Mouse (Mus musculus) kidney, adult 10 weeks (tissue): ENCODE data around the gene Gm13289. TPM values are rescaled to one million over a fixed set of nuclear protein-coding genes. Genes with fewer than 3 reads are reported as not detected.

Experiments
- polyA plus RNA-seq: library from polyadenylated mRNA; stranded (reverse); fragments of 350-450 nt; fragmentation: Illumina TruSeq; extraction: RNeasy Lipid Tissue Mini Kit (QIAGEN cat#74804); gene quantifications from one replicate; pipeline ENCODE4 v1.2.3, GENCODE M21; 2014; ENCODE audit warnings: low read depth, low replicate concordance

Gm13289 gene
- not detected for polyA plus RNA-seq

GRCm38 (mm10) chr4:88776622-88777021 is at the start of gene Gm13289:
Gene Gm13289 (plus strand): TSS chr4:88776922.

GRCm38 (mm10) chr4:88754818-88755340 is 21.8 kb upstream of the Gm13289 start, which contains the start of gene Gm13271:
Gene Gm13271 (plus strand): TSS chr4:88754868.

GRCm38 (mm10) chr4:88759610-88760268 is 17.0 kb upstream of the Gm13289 start, which contains the start of gene Gm13283:
Gene Gm13283 (plus strand): TSS chr4:88760119.

GRCm38 (mm10) chr4:88773534-88773933 is 3.2 kb upstream of the Gm13289 start, which contains the start of gene Gm13290:
Gene Gm13290 (plus strand): TSS chr4:88773834.

GRCm38 (mm10) chr4:88779550-88779949 is 2.8 kb downstream of the Gm13289 start, which contains the start of gene Gm13272:
Gene Gm13272 (plus strand): TSS chr4:88779850.

GRCm38 (mm10) chr4:88781831-88782230 is 5.1 kb downstream of the Gm13289 start, which contains the start of gene Ifnz:
Gene Ifnz (plus strand): TSS chr4:88782131.

GRCm38 (mm10) chr4:88785409-88785808 is 8.7 kb downstream of the Gm13289 start, which contains the start of gene Gm13276:
Gene Gm13276 (plus strand): TSS chr4:88785709.

GRCm38 (mm10) chr4:88788402-88788801 is 11.7 kb downstream of the Gm13289 start, which contains the start of gene Gm13277:
Gene Gm13277 (plus strand): TSS chr4:88788632.

GRCm38 (mm10) chr4:88791250-88791649 is 14.5 kb downstream of the Gm13289 start, which contains the start of gene Gm13278:
Gene Gm13278 (plus strand): TSS chr4:88791550.

GRCm38 (mm10) chr4:88793936-88794675 is 17.4 kb downstream of the Gm13289 start, which contains the start of gene Gm13275:
Gene Gm13275 (plus strand): TSS chr4:88794487.

GRCm38 (mm10) chr4:88797097-88797496 is 20.4 kb downstream of the Gm13289 start, which contains the start of gene Gm13279:
Gene Gm13279 (plus strand): TSS chr4:88797397.

GRCm38 (mm10) chr4:88799365-88799764 is 22.6 kb downstream of the Gm13289 start, which contains the start of gene Gm13285:
Gene Gm13285 (plus strand): TSS chr4:88799665.

GRCm38 (mm10) chr4:88802954-88803353 is 26.2 kb downstream of the Gm13289 start, which contains the start of gene Gm13287:
Gene Gm13287 (plus strand): TSS chr4:88803254.

GRCm38 (mm10) chr4:88805231-88805630 is 28.5 kb downstream of the Gm13289 start, which contains the start of gene Gm13288:
Gene Gm13288 (plus strand): TSS chr4:88805531.

GRCm38 (mm10) chr4:88815928-88816327 is 39.2 kb downstream of the Gm13289 start, which contains the start of gene Ifna7:
Gene Ifna7 (plus strand): TSS chr4:88816228.

GRCm38 (mm10) chr4:88819659-88820058 is 42.9 kb downstream of the Gm13289 start, which contains the start of gene Ifna11:
Gene Ifna11 (plus strand): TSS chr4:88819959.

Other genes starting within 250 kb of the Gm13289 start
- not detected for gene Ifna15, start 218.7 kb upstream of the Gm13289 start, polyA plus RNA-seq
- not detected for gene Ifna14, start 205.1 kb upstream of the Gm13289 start, polyA plus RNA-seq
- gene Ifna9, start 184.5 kb upstream of the Gm13289 start, polyA plus RNA-seq = not detected
- gene Ifna12, start 173.5 kb upstream of the Gm13289 start, polyA plus RNA-seq = not detected
- not detected for gene C87499, start 142.5 kb upstream of the Gm13289 start, polyA plus RNA-seq
- not detected for gene Ifna13, start 132.5 kb upstream of the Gm13289 start, polyA plus RNA-seq
- gene Ifna16, start 100.0 kb upstream of the Gm13289 start, polyA plus RNA-seq = not detected
- not detected for gene Ifna2, start 93.0 kb upstream of the Gm13289 start, polyA plus RNA-seq
- not detected for gene Ifnab, start 85.6 kb upstream of the Gm13289 start, polyA plus RNA-seq
- gene Gm26566, start 55.1 kb upstream of the Gm13289 start, polyA plus RNA-seq = not detected
- 132 TPM for gene Klhl9, start 54.5 kb upstream of the Gm13289 start, polyA plus RNA-seq
- gene Gm13271, start 22.1 kb upstream of the Gm13289 start, polyA plus RNA-seq = not detected
- not detected for gene Gm13283, start 16.8 kb upstream of the Gm13289 start, polyA plus RNA-seq
- not detected for gene Gm13290, start 3.1 kb upstream of the Gm13289 start, polyA plus RNA-seq
- gene Gm13272, start 2.9 kb downstream of the Gm13289 start, polyA plus RNA-seq = not detected
- gene Ifnz, start 5.2 kb downstream of the Gm13289 start, polyA plus RNA-seq = not detected
- not detected for gene Gm13276, start 8.8 kb downstream of the Gm13289 start, polyA plus RNA-seq
- gene Gm13277, start 11.7 kb downstream of the Gm13289 start, polyA plus RNA-seq = not detected
- not detected for gene Gm13278, start 14.6 kb downstream of the Gm13289 start, polyA plus RNA-seq
- gene Gm13275, start 17.6 kb downstream of the Gm13289 start, polyA plus RNA-seq = not detected
- not detected for gene Gm13279, start 20.5 kb downstream of the Gm13289 start, polyA plus RNA-seq
- not detected for gene Gm13285, start 22.7 kb downstream of the Gm13289 start, polyA plus RNA-seq
- gene Gm13287, start 26.3 kb downstream of the Gm13289 start, polyA plus RNA-seq = not detected
- not detected for gene Gm13288, start 28.6 kb downstream of the Gm13289 start, polyA plus RNA-seq
- gene Ifna7, start 39.3 kb downstream of the Gm13289 start, polyA plus RNA-seq = not detected
- not detected for gene Ifna11, start 43.0 kb downstream of the Gm13289 start, polyA plus RNA-seq
- not detected for gene Ifna6, start 50.5 kb downstream of the Gm13289 start, polyA plus RNA-seq
- not detected for gene Ifna5, start 58.6 kb downstream of the Gm13289 start, polyA plus RNA-seq
- not detected for gene Ifna4, start 64.9 kb downstream of the Gm13289 start, polyA plus RNA-seq
- gene Ifna1, start 73.2 kb downstream of the Gm13289 start, polyA plus RNA-seq = not detected
- gene Ifne, start 103.3 kb downstream of the Gm13289 start, polyA plus RNA-seq = not detected